Mouse (Mus musculus) limb, embryonic 11.5 days (tissue): ENCODE results near the gene Wwox. TPM values are rescaled to one million over a fixed set of nuclear protein-coding genes. Genes with fewer than 3 reads are reported as not detected.

Source experiments
- ATAC-seq: fragments of 200-750 bp; cut with Nextera tagmentation; 2 replicates; pipeline ENCODE4 v1.8.0; 2017; ENCODE audit warnings: low read depth; ENCODE audit not compliant: insufficient number of reproducible peaks, low FRiP score, low TSS enrichment
- DNase-seq: peaks from one replicate; pipeline ENCODE4 v3.0.0-alpha.2; 2015; ENCODE audit warnings: low spot score
- H3K27ac ChIP-seq: fragments of 300-500 bp; sonication (generic); replicated peaks from 2 replicates; pipeline ENCODE4 v1.5.1; 2014; ENCODE audit warnings: low read depth, mild to moderate bottlenecking, low read length
- H3K27me3 ChIP-seq: fragments of 300-500 bp; sonication (generic); 2 replicates; pipeline ENCODE4 v1.6.1; 2014; ENCODE audit warnings: mild to moderate bottlenecking, low read length, mixed read lengths; ENCODE audit not compliant: control insufficient read depth, insufficient read depth
- H3K36me3 ChIP-seq: fragments of 300-500 bp; sonication (generic); 2 replicates; pipeline ENCODE4 v1.6.1; 2014; ENCODE audit warnings: mild to moderate bottlenecking, low read length, moderate library complexity, mixed read lengths; ENCODE audit not compliant: control insufficient read depth, insufficient read depth
- H3K4me1 ChIP-seq: fragments of 300-500 bp; sonication (generic); 2 replicates; pipeline ENCODE4 v1.6.1; 2014; ENCODE audit warnings: low read length, mixed read lengths; ENCODE audit not compliant: control insufficient read depth, insufficient read depth
- H3K4me2 ChIP-seq: fragments of 300-500 bp; sonication (generic); 2 replicates; pipeline ENCODE4 v1.6.1; 2014; ENCODE audit warnings: low read depth, mild to moderate bottlenecking, moderate library complexity; ENCODE audit not compliant: severe bottlenecking
- H3K4me3 ChIP-seq: fragments of 300-500 bp; sonication (generic); 2 replicates; pipeline ENCODE4 v1.5.1; 2014; ENCODE audit warnings: low read depth, low read length
- H3K9ac ChIP-seq: fragments of 300-500 bp; sonication (generic); 2 replicates; pipeline ENCODE4 v1.6.1; 2014; ENCODE audit warnings: mild to moderate bottlenecking, low read length
- H3K9me3 ChIP-seq: fragments of 300-500 bp; sonication (generic); 2 replicates; pipeline ENCODE4 v1.6.1; 2016; ENCODE audit warnings: low read length; ENCODE audit not compliant: control insufficient read depth
- WGBS: fragments of 180-500 bp; shearing (Covaris S2); extraction: QIAGEN DNeasy Blood & Tissue Kit; methylation state at CpG from one replicate; pipeline ENCODE4 v1.1.7; 2014; 5-methylcytosine and 5-hydroxymethylcytosine counted together
- polyA plus RNA-seq: library from polyadenylated mRNA; unstranded; fragments of >200 nt; fragmentation: Nextera tagmentation; extraction: Ambion mirVana; gene quantifications from 2 replicates; pipeline ENCODE4 v1.2.1, GENCODE M21; 2014

Wwox gene
- polyA plus RNA-seq, 1 experiment from 2014 or later = 7.3 TPM

DNA sequence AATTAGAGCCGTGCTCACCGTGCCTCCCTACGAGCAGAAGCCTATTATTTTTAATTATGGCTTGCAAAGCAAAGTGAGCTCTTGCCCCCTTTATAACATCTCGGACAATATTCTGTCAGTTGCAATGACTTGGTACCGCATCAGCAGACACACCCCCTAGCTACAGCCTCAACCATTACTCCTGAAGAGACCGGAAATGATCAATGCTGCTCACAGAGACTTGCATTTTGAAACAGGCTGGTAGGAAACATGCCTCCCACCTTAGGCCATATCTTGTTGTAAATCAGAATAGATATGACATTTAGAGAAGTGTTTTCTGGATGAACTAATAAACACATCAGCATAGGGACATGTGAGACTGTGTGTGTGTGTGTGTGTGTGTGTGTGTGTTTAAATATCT is 911.3 kb downstream of the Wwox start:
- ATAC-seq (no peak), DNase-seq (no peak)
- Histone ChIP-seq H3K4me1 (no peaks in the 10 kb centered on the region), H3K36me3 (no peaks in the 10 kb centered on the region), H3K4me2 (no peak overlapping the region), H3K9me3 (no peaks in the 10 kb centered on the region), H3K27me3 (no peaks in the 10 kb centered on the region), H3K27ac (no peak overlapping the region), H3K4me3 (no peak overlapping the region), H3K9ac (no peak overlapping the region)
- WGBS = 70% methylated on average over 6 of the region's 6 CpGs

DNA sequence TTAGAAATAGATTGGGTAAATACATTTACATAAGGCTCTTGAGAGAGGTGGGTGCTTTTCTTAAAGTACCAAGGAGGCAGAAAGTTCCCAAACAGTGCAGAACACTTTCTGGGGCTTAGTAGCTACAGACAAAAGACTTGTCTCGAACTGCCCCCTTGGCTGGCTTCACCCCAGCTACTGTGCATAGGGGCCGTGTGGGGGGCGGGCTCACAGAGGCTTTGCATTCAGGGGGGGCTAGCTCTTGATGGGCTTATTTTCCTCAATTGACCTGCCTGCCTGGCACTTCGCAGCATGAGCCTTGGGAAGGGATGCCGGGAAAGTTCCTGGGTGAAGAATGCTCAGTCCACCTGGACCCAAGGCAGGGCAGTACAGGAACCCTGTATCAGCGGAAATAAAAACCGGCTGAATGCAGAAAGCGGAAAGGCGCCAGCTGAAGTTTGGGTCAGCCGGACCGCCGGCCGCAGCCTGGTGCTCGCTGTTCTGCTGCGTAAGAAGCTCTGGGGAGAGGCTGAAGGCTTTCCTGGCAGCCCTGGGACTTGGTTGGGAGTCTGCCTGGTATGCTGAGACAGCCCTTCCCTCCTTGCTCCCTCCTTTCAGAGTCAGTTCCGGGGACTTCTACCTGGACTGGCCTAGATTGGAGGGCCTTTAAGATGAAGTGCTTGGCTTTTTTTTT is 918.3 kb downstream of the Wwox start:
- 47% methylated on average over 16 of the region's 16 CpGs for WGBS
- H3K36me3 ChIP-seq = no peaks in the 10 kb centered on the region
- no peaks in the 10 kb centered on the region for H3K27me3 ChIP-seq
- peaks cover 10% of the 10 kb centered on the region for H3K4me1 ChIP-seq
- ATAC-seq = no peak
- H3K27ac ChIP-seq = no peak overlapping the region
- no peak overlapping the region; the same call in 1 of the 2 replicates for H3K9ac ChIP-seq
- peak overlapping the region; percentile 11; the same call in 1 of the 2 replicates for H3K4me2 ChIP-seq
- DNase-seq = peak; percentile 33
- no peak overlapping the region for H3K4me3 ChIP-seq
- H3K9me3 ChIP-seq = no peaks in the 10 kb centered on the region

DNA sequence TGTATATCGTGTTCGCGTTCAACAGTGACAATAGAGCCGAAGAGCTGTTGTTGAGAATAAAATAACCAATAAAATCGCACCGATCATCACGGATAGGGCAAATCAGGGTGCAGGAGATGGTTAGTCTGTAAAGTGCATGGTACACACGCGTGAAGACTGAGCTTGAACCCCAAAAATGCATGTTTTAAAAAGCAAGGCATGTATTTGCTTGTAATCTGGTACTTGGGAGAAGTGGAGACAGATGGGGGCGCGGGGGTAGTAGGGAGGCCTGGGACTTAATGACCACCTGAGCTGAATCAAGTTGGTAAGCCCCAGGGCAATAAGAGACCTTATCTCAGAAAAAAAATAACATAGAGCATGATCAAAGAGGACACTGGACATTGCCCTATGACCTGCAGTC is 919.0 kb downstream of the Wwox start:
- no peak overlapping the region for H3K27ac ChIP-seq
- peaks cover 11% of the 10 kb centered on the region for H3K4me1 ChIP-seq
- H3K27me3 ChIP-seq = no peaks in the 10 kb centered on the region
- ATAC-seq (no peak), DNase-seq (no peak)
- H3K4me2 ChIP-seq = no peak overlapping the region
- 92% methylated on average over 11 of the region's 11 CpGs for WGBS
- H3K9me3 ChIP-seq = no peaks in the 10 kb centered on the region
- H3K9ac ChIP-seq = no peak overlapping the region
- H3K4me3 ChIP-seq = no peak overlapping the region
- no peaks in the 10 kb centered on the region for H3K36me3 ChIP-seq

DNA sequence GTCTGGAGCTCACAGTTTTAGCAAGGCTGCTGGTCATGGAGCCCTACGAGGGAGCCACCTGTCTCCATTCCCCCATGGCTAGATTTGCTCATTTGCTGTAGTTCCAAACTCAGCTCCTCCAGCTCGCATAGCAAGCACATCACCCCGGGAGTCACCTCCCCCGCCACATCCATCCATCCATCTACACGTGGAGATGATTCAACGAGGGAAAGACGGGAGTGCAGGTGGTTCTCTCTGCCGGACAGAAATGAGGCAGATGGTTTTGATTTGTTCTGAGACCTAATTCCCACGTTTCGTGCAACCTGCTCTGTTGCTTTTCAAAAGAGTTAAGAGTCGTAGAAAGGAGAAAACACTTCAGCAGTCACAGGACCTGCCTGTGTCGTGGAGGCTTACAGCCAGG is 920.2 kb downstream of the Wwox start:
- Histone ChIP-seq H3K4me3 (no peak overlapping the region), H3K36me3 (no peaks in the 10 kb centered on the region), H3K9me3 (no peaks in the 10 kb centered on the region), H3K27ac (no peak overlapping the region), H3K4me2 (no peak overlapping the region), H3K9ac (no peak overlapping the region), H3K4me1 (peaks cover 11% of the 10 kb centered on the region), H3K27me3 (no peaks in the 10 kb centered on the region)
- DNase-seq (peak; percentile 42), ATAC-seq (no peak)
- WGBS = 16% methylated on average over 12 of the region's 12 CpGs

DNA sequence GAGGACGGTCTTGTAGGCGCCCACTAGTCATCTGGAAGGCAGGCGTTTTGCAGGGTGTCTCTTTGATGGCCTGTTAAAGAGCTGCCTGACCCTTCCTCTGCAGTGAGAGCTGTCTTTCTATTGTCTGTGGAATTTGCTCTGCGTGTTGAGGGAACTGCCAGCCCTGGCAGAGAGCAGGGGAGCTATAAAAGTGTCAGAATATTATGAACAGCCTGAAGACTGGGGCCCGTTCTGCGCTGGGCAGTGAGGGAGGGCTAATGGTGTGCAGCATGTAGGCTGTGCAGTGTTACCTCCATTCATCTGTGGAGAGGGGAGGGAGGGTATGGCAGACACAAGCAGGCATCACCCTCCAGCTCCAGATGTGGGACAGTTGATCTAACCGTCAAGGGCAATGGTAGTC is 923.1 kb downstream of the Wwox start:
- H3K4me2 ChIP-seq = 0 out of 2 replicates have a peak overlapping the region, but pooled peaks have one; percentile 11
- H3K9ac ChIP-seq = no peak overlapping the region
- DNase-seq (peak; percentile 46), ATAC-seq (peak; percentile 54; the same call in 1 of the 2 replicates)
- no peaks in the 10 kb centered on the region for H3K36me3 ChIP-seq
- 8% methylated on average over 7 of the region's 7 CpGs for WGBS
- peaks cover 11% of the 10 kb centered on the region for H3K4me1 ChIP-seq
- no peak overlapping the region for H3K4me3 ChIP-seq
- H3K27ac ChIP-seq = no peak overlapping the region
- H3K9me3 ChIP-seq = no peaks in the 10 kb centered on the region
- H3K27me3 ChIP-seq = no peaks in the 10 kb centered on the region

DNA sequence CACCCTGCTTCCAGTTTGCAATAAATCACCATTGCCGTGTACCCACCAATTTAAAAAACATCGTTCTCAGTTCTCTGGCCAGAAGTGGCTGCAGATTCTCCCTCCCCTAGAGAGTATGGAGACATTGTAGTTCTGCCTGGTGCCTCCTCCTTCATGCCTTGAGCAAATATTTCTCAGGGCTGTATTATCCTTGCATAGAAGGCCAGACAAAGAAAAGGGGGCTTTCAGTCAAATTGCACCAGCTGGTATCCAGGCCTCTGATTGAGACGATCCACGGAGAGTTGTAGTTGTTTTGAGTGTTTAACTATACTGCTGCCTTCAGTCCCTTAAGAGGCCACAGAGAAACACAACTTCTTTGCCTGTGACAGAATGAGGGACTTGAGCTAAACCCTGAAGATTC is 935.5 kb downstream of the Wwox start:
- no peak overlapping the region for H3K27ac ChIP-seq
- H3K9ac ChIP-seq = no peak overlapping the region
- H3K27me3 ChIP-seq = no peaks in the 10 kb centered on the region
- no peak overlapping the region for H3K4me2 ChIP-seq
- no peak for ATAC-seq
- WGBS = 35% methylated on average over 4 of the region's 4 CpGs
- H3K4me1 ChIP-seq = no peaks in the 10 kb centered on the region; the same call in 1 of the 2 replicates
- H3K36me3 ChIP-seq = no peaks in the 10 kb centered on the region
- no peak overlapping the region for H3K4me3 ChIP-seq
- DNase-seq = no peak
- H3K9me3 ChIP-seq = no peaks in the 10 kb centered on the region

DNA sequence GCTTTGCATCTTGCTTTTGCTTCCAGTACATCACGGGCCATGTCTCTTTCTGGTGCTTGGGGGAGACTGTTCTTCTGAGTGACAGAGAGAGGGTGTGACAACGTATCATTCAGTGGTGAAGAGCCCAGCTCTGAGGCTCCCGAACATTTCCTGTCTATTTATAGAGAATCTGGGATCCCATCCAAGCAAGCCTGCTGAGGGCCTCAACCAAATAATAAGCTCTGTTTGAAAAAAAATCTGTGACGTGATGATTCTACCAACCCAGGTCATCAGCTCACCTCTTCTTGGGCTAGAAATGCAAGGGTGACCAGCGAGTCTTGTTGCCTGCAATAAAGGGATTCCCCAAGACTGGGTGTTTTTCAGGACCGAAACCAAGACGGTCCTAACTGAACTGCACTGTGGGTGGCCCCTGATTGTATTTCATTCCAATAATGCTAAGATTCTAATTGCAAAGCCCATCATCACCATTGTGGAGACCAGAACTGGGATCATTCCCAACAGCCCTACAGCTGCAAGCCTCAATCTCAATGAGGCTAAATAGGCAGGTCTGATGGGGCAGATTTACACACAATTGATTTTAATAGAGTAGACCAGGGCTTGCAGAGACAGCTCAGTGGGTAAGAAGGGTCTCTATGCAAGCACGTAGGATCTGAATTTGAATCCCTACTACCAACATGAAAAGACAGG is 936.0 kb downstream of the Wwox start:
- H3K27me3 ChIP-seq = no peaks in the 10 kb centered on the region
- ATAC-seq = no peak
- no peak for DNase-seq
- H3K36me3 ChIP-seq = no peaks in the 10 kb centered on the region
- no peaks in the 10 kb centered on the region; the same call in 1 of the 2 replicates for H3K4me1 ChIP-seq
- H3K4me2 ChIP-seq = no peak overlapping the region
- 84% methylated on average over 8 of the region's 8 CpGs for WGBS
- no peaks in the 10 kb centered on the region for H3K9me3 ChIP-seq
- H3K27ac ChIP-seq = no peak overlapping the region
- no peak overlapping the region for H3K9ac ChIP-seq
- H3K4me3 ChIP-seq = no peak overlapping the region

DNA sequence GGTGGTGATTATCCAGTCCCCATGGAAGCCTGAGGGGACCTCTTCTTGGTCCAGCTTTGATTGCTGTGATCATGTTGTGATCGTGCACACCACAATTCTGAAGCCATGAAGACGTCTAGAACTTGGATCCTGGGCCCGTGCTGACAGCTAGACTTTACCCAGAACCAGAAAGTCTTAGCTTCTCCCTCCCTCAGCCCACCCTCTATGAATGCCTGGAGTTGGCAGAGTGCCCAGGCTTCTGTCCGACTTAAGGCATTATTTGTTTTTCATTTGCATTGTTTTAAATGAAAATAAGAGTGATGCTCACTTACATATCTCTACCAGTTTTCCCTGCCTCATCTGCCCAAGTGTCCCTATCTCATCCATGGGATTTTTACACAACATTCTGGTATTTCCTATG is 937.9 kb downstream of the Wwox start:
- WGBS = 88% methylated on average over 4 of the region's 4 CpGs
- Histone ChIP-seq H3K27ac (no peak overlapping the region), H3K4me1 (no peaks in the 10 kb centered on the region; the same call in 1 of the 2 replicates), H3K36me3 (no peaks in the 10 kb centered on the region), H3K4me3 (no peak overlapping the region), H3K4me2 (no peak overlapping the region), H3K9ac (no peak overlapping the region), H3K27me3 (no peaks in the 10 kb centered on the region), H3K9me3 (no peaks in the 10 kb centered on the region)
- ATAC-seq = no peak
- DNase-seq = no peak
